31 mouse cellular contexts compared by ENCODE assay signal in genomic region chr1:40077328-40077727, GRCm38 (mm10). TPM values are rescaled to one million over a fixed set of nuclear protein-coding genes. Genes with fewer than 3 reads are reported as not detected.
"Had no signal": no experiment of that assay in that cellular context is flagged by ENCODE, and none has a peak within 500 bp of the region (broad histone marks: within the 10 kb centered on the region; RNA-seq: fewer than 3 reads in every experiment).

No protein-coding gene starts in this region.

- H3K4me1 ChIP-seq: embryonic facial prominence, embryonic 10.5 days; embryonic facial prominence, embryonic 12.5 days; embryonic facial prominence, embryonic 13.5 days; embryonic facial prominence, embryonic 15.5 days; forebrain, embryonic 12.5 days; forebrain, embryonic 13.5 days; forebrain, embryonic 15.5 days had no signal

- ATAC-seq: forebrain, embryonic 13.5 days; forebrain, embryonic 14.5 days; forebrain, embryonic 15.5 days; forebrain, embryonic 16.5 days; forebrain, postnatal 0 days had no signal

- H3K27me3 ChIP-seq: embryonic facial prominence, embryonic 12.5 days; embryonic facial prominence, embryonic 13.5 days; embryonic facial prominence, embryonic 15.5 days; forebrain, embryonic 12.5 days; forebrain, embryonic 13.5 days; forebrain, embryonic 15.5 days had no signal

- H3K4me2 ChIP-seq: embryonic facial prominence, embryonic 12.5 days; embryonic facial prominence, embryonic 13.5 days; embryonic facial prominence, embryonic 15.5 days; forebrain, embryonic 12.5 days; forebrain, embryonic 13.5 days; forebrain, embryonic 15.5 days had no signal

- H3K27ac ChIP-seq: embryonic facial prominence, embryonic 10.5 days; embryonic facial prominence, embryonic 12.5 days; embryonic facial prominence, embryonic 13.5 days; embryonic facial prominence, embryonic 15.5 days; forebrain, embryonic 10.5 days; forebrain, embryonic 12.5 days; forebrain, embryonic 13.5 days; forebrain, embryonic 15.5 days; gastrocnemius, adult 2 months; heart, adult 2 months had no signal

- DNase-seq: cerebellum, adult 8-10 months; cerebellum, adult 9-10 months; cerebellum, adult 9-11 months; cerebellum, postnatal 10 days; cerebellum, postnatal 14 days; cerebellum, postnatal 25 days; cerebellum, postnatal 36 days; embryo, embryonic 11 days; forebrain, postnatal 0 days; gastrocnemius, adult 2 months; gastrocnemius, postnatal 10 days; gastrocnemius, postnatal 14 days; gastrocnemius, postnatal 25 days; gastrocnemius, postnatal 36 days; heart, adult 11 months; heart, adult 18-20 months; heart, adult 2 months had no signal

- H3K9me3 ChIP-seq: embryonic facial prominence, embryonic 10.5 days; embryonic facial prominence, embryonic 12.5 days; embryonic facial prominence, embryonic 13.5 days; embryonic facial prominence, embryonic 15.5 days; forebrain, embryonic 10.5 days; forebrain, embryonic 12.5 days; forebrain, embryonic 13.5 days; forebrain, embryonic 15.5 days had no signal

- H3K36me3 ChIP-seq: embryonic facial prominence, embryonic 10.5 days; embryonic facial prominence, embryonic 12.5 days; embryonic facial prominence, embryonic 13.5 days; embryonic facial prominence, embryonic 15.5 days; forebrain, embryonic 10.5 days; forebrain, embryonic 12.5 days; forebrain, embryonic 15.5 days had no signal

- H3K9ac ChIP-seq: embryonic facial prominence, embryonic 12.5 days; embryonic facial prominence, embryonic 13.5 days; embryonic facial prominence, embryonic 15.5 days; forebrain, embryonic 12.5 days; forebrain, embryonic 13.5 days; forebrain, embryonic 15.5 days; forebrain, postnatal 0 days had no signal

- H3K4me3 ChIP-seq: embryonic facial prominence, embryonic 10.5 days; embryonic facial prominence, embryonic 12.5 days; embryonic facial prominence, embryonic 13.5 days; embryonic facial prominence, embryonic 15.5 days; erythroblast, embryonic 14.5 days; forebrain, embryonic 10.5 days; forebrain, embryonic 12.5 days; forebrain, embryonic 13.5 days; forebrain, embryonic 15.5 days; gastrocnemius, adult 2 months; heart, adult 2 months had no signal

RNA-seq across cellular contexts. Expression of gene Il1r2, which starts 3.4 kb away (rescaled TPM):
- total RNA-seq: common myeloid progenitor, adult 5-6 weeks; forebrain, postnatal 0 days; gastrocnemius, postnatal 4 days; heart, adult 18-20 months; heart, adult 8-10 months had no signal
- polyA plus RNA-seq: erythroblast, embryonic 14.5 days had no signal
